Mouse (Mus musculus): ENCODE results near the gene Slc41a2.
"Not testable (repeated sequence)": the region's sequence is repeated elsewhere in the genome, so short reads cannot be mapped to it uniquely, and the experiment has no call there.

Gene Slc41a2

GRCm38 (mm10) chr10:83337159-83337951, at the start of gene Slc41a2:
Gene Slc41a2 (minus strand): TSS chr10:83337882.
- DNase-seq, result peak; percentile 83 to 90

- DNase-seq, result no peak
Measured at GRCm38 (mm10) chr10:83385330-83385910, 47.7 kb upstream of the Slc41a2 start.

- DNase-seq, result no peak
Measured at GRCm38 (mm10) chr10:83384456-83385215, 47.0 kb upstream of the Slc41a2 start.

GRCm38 (mm10) chr10:83383863-83384262, 46.2 kb upstream of the Slc41a2 start:
- DNase-seq, result no peak

- DNase-seq, result no peak
Measured at GRCm38 (mm10) chr10:83382988-83383387, 45.3 kb upstream of the Slc41a2 start.

GRCm38 (mm10) chr10:83382528-83382927, 44.8 kb upstream of the Slc41a2 start:
- no peak for DNase-seq

GRCm38 (mm10) chr10:83380501-83380900, 42.8 kb upstream of the Slc41a2 start:
- DNase-seq, result no peak

- DNase-seq, result peak; percentile 26 to 46
Measured at GRCm38 (mm10) chr10:83378083-83378833, 40.6 kb upstream of the Slc41a2 start.

- peak; percentile 31 to 37 for DNase-seq
Measured at GRCm38 (mm10) chr10:83376911-83377682, 39.4 kb upstream of the Slc41a2 start.

- DNase-seq, result not testable (repeated sequence)
Measured at GRCm38 (mm10) chr10:83375458-83375857, 37.8 kb upstream of the Slc41a2 start.

- no peak for DNase-seq
Measured at GRCm38 (mm10) chr10:83374045-83374656, 36.5 kb upstream of the Slc41a2 start.

- DNase-seq, result no peak
Measured at GRCm38 (mm10) chr10:83368918-83369317, 31.2 kb upstream of the Slc41a2 start.

- DNase-seq, result no peak
Measured at GRCm38 (mm10) chr10:83363451-83363850, 25.8 kb upstream of the Slc41a2 start.

GRCm38 (mm10) chr10:83361643-83362382, 24.1 kb upstream of the Slc41a2 start:
- peak; percentile 45 to 53 for DNase-seq

- peak in 1 of 2 experiments; percentile 62 for DNase-seq
Measured at GRCm38 (mm10) chr10:83360356-83360755, 22.7 kb upstream of the Slc41a2 start.

GRCm38 (mm10) chr10:83359956-83360355, 22.3 kb upstream of the Slc41a2 start, which contains the start of gene D10Wsu102e:
Gene D10Wsu102e (plus strand): TSS chr10:83360221.
- peak; percentile 97 to 98 for DNase-seq

- DNase-seq, result no peak
Measured at GRCm38 (mm10) chr10:83359451-83359850, 21.8 kb upstream of the Slc41a2 start.

- no peak for DNase-seq
Measured at GRCm38 (mm10) chr10:83356416-83356815, 18.7 kb upstream of the Slc41a2 start.

- DNase-seq, result peak; percentile 34 to 54
Measured at GRCm38 (mm10) chr10:83354333-83354719, 16.6 kb upstream of the Slc41a2 start.

- peak in 1 of 2 experiments; percentile 13 for DNase-seq
Measured at GRCm38 (mm10) chr10:83353680-83354332, 16.1 kb upstream of the Slc41a2 start.
